ENCODE assay signal across 14 mouse cellular contexts in genomic region chr3:85923343-85923742, GRCm38 (mm10). TPM values are rescaled to one million over a fixed set of nuclear protein-coding genes. Genes with fewer than 3 reads are reported as not detected.
DNase-seq lines count a peak whose midpoint lies in the region; ATAC-seq and TF ChIP-seq lines count a peak whose summit lies in the region.
"Had no signal": no experiment of that assay in that cellular context is flagged by ENCODE, and none has a peak within 500 bp of the region (broad histone marks: within the 10 kb centered on the region; RNA-seq: fewer than 3 reads in every experiment).

No protein-coding gene starts in this region.

- H3ac ChIP-seq in myocyte (ENCODE audit: control insufficient read depth, insufficient read length), result no peak overlapping the region

- no peak for TF ChIP-seq POLR2A in embryonic fibroblast, embryonic 13.5 days (IDR thresholded peaks at IDR 0.05; ENCODE audit: low read depth, low read length)
- TF ChIP-seq POLR2A in myocyte (IDR thresholded peaks at IDR 0.05; ENCODE audit: insufficient read length, low read depth), result no peak

- peaks cover 5% of the 10 kb centered on the region; the same call in 1 of the 2 replicates for H3K4me1 ChIP-seq in intestine, embryonic 14.5 days (replicated peaks; ENCODE audit: control insufficient read depth, insufficient read depth, low read length)
- H3K4me1 ChIP-seq in intestine, embryonic 15.5 days (replicated peaks), result no peaks in the 10 kb centered on the region
- H3K4me1 ChIP-seq in midbrain, embryonic 11.5 days (ENCODE audit: control insufficient read depth, insufficient read depth, low read length), result no peaks in the 10 kb centered on the region
- H3K4me1 ChIP-seq in midbrain, embryonic 15.5 days, result no peaks in the 10 kb centered on the region; the same call in 1 of the 2 replicates
- no peaks in the 10 kb centered on the region for H3K4me1 ChIP-seq in embryonic fibroblast, embryonic 13.5 days (ENCODE audit: control insufficient read depth, insufficient read depth, low read length)

- no peaks in the 10 kb centered on the region for H3K79me2 ChIP-seq in myocyte (ENCODE audit: control insufficient read depth, insufficient read depth)

- no peak overlapping the region for H3K27ac ChIP-seq in intestine, embryonic 14.5 days (ENCODE audit: low read depth)
- H3K27ac ChIP-seq in intestine, embryonic 15.5 days, result no peak overlapping the region
- no peak overlapping the region for H3K27ac ChIP-seq in midbrain, embryonic 11.5 days (ENCODE audit: low read depth, low read length)
- no peak overlapping the region for H3K27ac ChIP-seq in midbrain, embryonic 15.5 days
- H3K27ac ChIP-seq in embryonic fibroblast, embryonic 13.5 days (ENCODE audit: insufficient read depth, low read length), result peak overlapping the region; percentile 65; the same call in 1 of the 2 replicates
- H3K27ac ChIP-seq: embryonic facial prominence, embryonic 13.5 days; forebrain, embryonic 13.5 days; heart, embryonic 15.5 days; hindbrain, embryonic 13.5 days had no signal

- H3K27me3 ChIP-seq in intestine, embryonic 14.5 days (replicated peaks; ENCODE audit: control insufficient read depth, insufficient read depth, low read length), result no peaks in the 10 kb centered on the region
- no peaks in the 10 kb centered on the region for H3K27me3 ChIP-seq in intestine, embryonic 15.5 days (replicated peaks)
- H3K27me3 ChIP-seq in midbrain, embryonic 11.5 days (ENCODE audit: control insufficient read depth, insufficient read depth, low read length), result no peaks in the 10 kb centered on the region
- H3K27me3 ChIP-seq in midbrain, embryonic 15.5 days (replicated peaks), result no peaks in the 10 kb centered on the region
- no peaks in the 10 kb centered on the region for H3K27me3 ChIP-seq in myocyte (ENCODE audit: control insufficient read depth, insufficient read depth, insufficient read length)
- H3K27me3 ChIP-seq: CH12.LX; embryonic facial prominence, embryonic 13.5 days; forebrain, embryonic 13.5 days; heart, embryonic 15.5 days; hindbrain, embryonic 13.5 days; Patski had no signal

- WGBS in intestine, embryonic 14.5 days, result 83% methylated on average over 8 of the region's 8 CpGs
- WGBS in intestine, embryonic 15.5 days, result 80% methylated on average over 8 of the region's 8 CpGs
- 67% methylated on average over 8 of the region's 8 CpGs for WGBS in midbrain, embryonic 11.5 days
- WGBS in midbrain, embryonic 15.5 days, result 77% methylated on average over 8 of the region's 8 CpGs

- H3K4me2 ChIP-seq in intestine, embryonic 14.5 days (ENCODE audit: low read length), result no peak overlapping the region
- no peak overlapping the region for H3K4me2 ChIP-seq in intestine, embryonic 15.5 days (replicated peaks)
- no peak overlapping the region for H3K4me2 ChIP-seq in midbrain, embryonic 11.5 days
- no peak overlapping the region for H3K4me2 ChIP-seq in midbrain, embryonic 15.5 days
- peak overlapping the region; percentile 53 for H3K4me2 ChIP-seq in myocyte (ENCODE audit: low read depth)
- H3K4me2 ChIP-seq: heart, embryonic 11.5 days; heart, embryonic 15.5 days had no signal

- TF ChIP-seq CTCF in embryonic fibroblast, embryonic 13.5 days (IDR thresholded peaks at IDR 0.05; ENCODE audit: borderline replicate concordance, insufficient read depth, low read length), result no peak

- H3K4me3 ChIP-seq in intestine, embryonic 14.5 days (ENCODE audit: low read depth, low read length), result no peak overlapping the region
- H3K4me3 ChIP-seq in intestine, embryonic 15.5 days (replicated peaks), result no peak overlapping the region
- H3K4me3 ChIP-seq in midbrain, embryonic 11.5 days (ENCODE audit: low read depth, low read length), result no peak overlapping the region
- H3K4me3 ChIP-seq in midbrain, embryonic 15.5 days, result no peak overlapping the region
- no peak overlapping the region for H3K4me3 ChIP-seq in embryonic fibroblast, embryonic 13.5 days (ENCODE audit: insufficient read depth, low read length)
- H3K4me3 ChIP-seq in myocyte, result no peak overlapping the region
- H3K4me3 ChIP-seq: embryonic facial prominence, embryonic 13.5 days; forebrain, embryonic 13.5 days; heart, embryonic 15.5 days; hindbrain, embryonic 13.5 days had no signal

- no peak for ATAC-seq in intestine, embryonic 14.5 days (replicated peaks; ENCODE audit: low FRiP score, low TSS enrichment, low read depth)
- ATAC-seq in intestine, embryonic 15.5 days, result no peak
- ATAC-seq in midbrain, embryonic 11.5 days (ENCODE audit: low FRiP score), result no peak
- no peak for ATAC-seq in midbrain, embryonic 15.5 days (replicated peaks)

- peak; percentile 50 for DNase-seq in intestine, embryonic 14.5 days (ENCODE audit: low spot score)
- DNase-seq in midbrain, embryonic 11.5 days (ENCODE audit: low spot score, missing footprints), result peak; percentile 77

- no peak overlapping the region for H3K9ac ChIP-seq in intestine, embryonic 14.5 days (ENCODE audit: low read length)
- H3K9ac ChIP-seq in intestine, embryonic 15.5 days, result no peak overlapping the region
- H3K9ac ChIP-seq in midbrain, embryonic 11.5 days (ENCODE audit: low read length), result no peak overlapping the region
- H3K9ac ChIP-seq in midbrain, embryonic 15.5 days, result no peak overlapping the region
- H3K9ac ChIP-seq: embryonic facial prominence, embryonic 13.5 days; forebrain, embryonic 13.5 days; forebrain, postnatal 0 days; hindbrain, embryonic 13.5 days had no signal

- no peaks in the 10 kb centered on the region for H3K9me3 ChIP-seq in intestine, embryonic 14.5 days (ENCODE audit: control insufficient read depth, low read length)
- H3K9me3 ChIP-seq in intestine, embryonic 15.5 days, result no peaks in the 10 kb centered on the region
- no peaks in the 10 kb centered on the region for H3K9me3 ChIP-seq in midbrain, embryonic 11.5 days (ENCODE audit: control insufficient read depth, low read length)
- no peaks in the 10 kb centered on the region for H3K9me3 ChIP-seq in midbrain, embryonic 15.5 days
- H3K9me3 ChIP-seq: embryonic facial prominence, embryonic 13.5 days; forebrain, embryonic 13.5 days; heart, embryonic 15.5 days; hindbrain, embryonic 13.5 days had no signal

- no peaks in the 10 kb centered on the region for H3K36me3 ChIP-seq in intestine, embryonic 14.5 days (ENCODE audit: control insufficient read depth, insufficient read depth, low read length)
- no peaks in the 10 kb centered on the region for H3K36me3 ChIP-seq in intestine, embryonic 15.5 days
- H3K36me3 ChIP-seq in midbrain, embryonic 11.5 days (ENCODE audit: control insufficient read depth, insufficient read depth, low read length), result no peaks in the 10 kb centered on the region
- no peaks in the 10 kb centered on the region for H3K36me3 ChIP-seq in midbrain, embryonic 15.5 days (replicated peaks)
- no peaks in the 10 kb centered on the region for H3K36me3 ChIP-seq in myocyte (ENCODE audit: control insufficient read depth, insufficient read depth)
- H3K36me3 ChIP-seq: embryonic facial prominence, embryonic 13.5 days; heart, embryonic 15.5 days; hindbrain, embryonic 13.5 days had no signal

TF ChIP-seq in myocyte, 11 proteins besides CTCF, POLR2A, EP300 and RAD21:
- TF ChIP-seq CEBPB (IDR thresholded peaks at IDR 0.05; ENCODE audit: insufficient read depth, poor library complexity, severe bottlenecking) (no peak), MYOD1 (IDR thresholded peaks at IDR 0.05; ENCODE audit: control insufficient read depth in 1 of 3, insufficient read length in 2 of 3, low read depth in 2 of 3) (no peak), E2F4 (IDR thresholded peaks at IDR 0.05; ENCODE audit: insufficient read depth) (no peak), USF1 (IDR thresholded peaks at IDR 0.05; ENCODE audit: low read depth) (no peak), MAX (IDR thresholded peaks at IDR 0.05; ENCODE audit: low read depth) (no peak)

RNA-seq across cellular contexts. Expression of gene Gm37240, which starts 36.0 kb away (rescaled TPM):
- polyA plus RNA-seq in intestine, embryonic 14.5 days (2014; fragmentation: Nextera tagmentation; extraction: Ambion mirVana), result 5.3 and 5.7 TPM in 2 replicates
- 4.8 and 6.5 TPM in 2 replicates for polyA plus RNA-seq in intestine, embryonic 15.5 days (2015; fragmentation: Nextera tagmentation; extraction: Ambion mirVana)
- 0.67 and 0.91 TPM in 2 replicates for polyA plus RNA-seq in midbrain, embryonic 11.5 days (2014; fragmentation: Nextera tagmentation; extraction: Ambion mirVana)
- 0.40 and 0.73 TPM in 2 replicates for polyA plus RNA-seq in midbrain, embryonic 15.5 days (2015; fragmentation: Nextera tagmentation; extraction: Ambion mirVana)
- 1.7 and 1.9 TPM in 2 replicates for polyA plus RNA-seq in embryonic fibroblast, embryonic 13.5 days (2011; ENCODE audit: insufficient read length, low read depth, missing spikeins)
- polyA plus RNA-seq in myocyte (2012; fragmentation: generic; extraction: Trizol), result 8.7 TPM

RNA-seq across cellular contexts. Expression of gene Glt28d2, which starts 36.0 kb away (rescaled TPM):
- 1.8 TPM in 2 replicates for polyA plus RNA-seq in intestine, embryonic 14.5 days (2014; fragmentation: Nextera tagmentation; extraction: Ambion mirVana)
- 2.0 and 2.7 TPM in 2 replicates for polyA plus RNA-seq in intestine, embryonic 15.5 days (2015; fragmentation: Nextera tagmentation; extraction: Ambion mirVana)
- 0.15 and 0.29 TPM in 2 replicates for polyA plus RNA-seq in midbrain, embryonic 11.5 days (2014; fragmentation: Nextera tagmentation; extraction: Ambion mirVana)
- 0.13 and 0.45 TPM in 2 replicates for polyA plus RNA-seq in midbrain, embryonic 15.5 days (2015; fragmentation: Nextera tagmentation; extraction: Ambion mirVana)
- polyA plus RNA-seq in embryonic fibroblast, embryonic 13.5 days (2011; ENCODE audit: insufficient read length, low read depth, missing spikeins), result 1.0 and 1.2 TPM in 2 replicates
- 1.4 TPM for polyA plus RNA-seq in myocyte (2012; fragmentation: generic; extraction: Trizol)

RNA-seq across cellular contexts. Expression of gene Sh3d19, which starts 47.6 kb away (rescaled TPM):
- 47.3 and 55.4 TPM in 2 replicates for polyA plus RNA-seq in intestine, embryonic 14.5 days (2014; fragmentation: Nextera tagmentation; extraction: Ambion mirVana)
- polyA plus RNA-seq in intestine, embryonic 15.5 days (2015; fragmentation: Nextera tagmentation; extraction: Ambion mirVana), result 41.6 and 43.6 TPM in 2 replicates
- 6.8 and 7.6 TPM in 2 replicates for polyA plus RNA-seq in midbrain, embryonic 11.5 days (2014; fragmentation: Nextera tagmentation; extraction: Ambion mirVana)
- polyA plus RNA-seq in midbrain, embryonic 15.5 days (2015; fragmentation: Nextera tagmentation; extraction: Ambion mirVana), result 15.4 and 15.6 TPM in 2 replicates
- polyA plus RNA-seq in embryonic fibroblast, embryonic 13.5 days (2011; ENCODE audit: insufficient read length, low read depth, missing spikeins), result 44.8 and 54.2 TPM in 2 replicates
- 7.0 TPM for polyA plus RNA-seq in myocyte (2012; fragmentation: generic; extraction: Trizol)
